Mouse (Mus musculus) liver, postnatal 0 days (tissue): ENCODE results near the gene Slc25a22.

Experiments used
- CTCF ChIP-seq: sonication (generic); IDR thresholded peaks from 2 replicates; pipeline ENCODE4 v1.5.1; 2016; ENCODE audit warnings: antibody characterized with exemption, low read depth
- EP300 ChIP-seq: IDR thresholded peaks from 2 replicates; pipeline ENCODE4 v1.6.1; 2016; ENCODE audit warnings: antibody characterized with exemption, low read depth, mild to moderate bottlenecking

DNA sequence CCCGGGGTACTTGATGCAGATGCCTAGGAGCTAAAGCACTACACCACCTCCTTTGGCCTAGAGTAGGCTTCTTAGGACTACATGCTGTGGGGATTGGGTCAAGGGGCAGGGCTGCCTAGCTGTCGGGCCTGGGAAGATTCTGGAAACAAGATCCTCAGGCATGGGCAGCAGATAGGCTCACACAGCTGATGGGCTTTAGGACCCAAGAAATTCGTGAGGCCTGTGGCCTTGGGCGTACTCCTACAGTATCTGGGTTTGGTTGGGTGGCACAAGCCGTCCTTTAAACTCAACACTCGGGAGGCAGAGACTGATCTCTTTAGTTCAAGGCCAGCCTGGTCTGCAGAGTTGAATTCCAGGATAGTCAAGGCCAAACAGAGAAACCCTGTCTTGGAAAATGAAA lies 34.5 kb upstream of the Slc25a22 start:
- TF ChIP-seq CTCF (no peak), EP300 (no peak)
